Mouse (Mus musculus): Measurements from ENCODE around the gene Pbx2.
A peak's percentile ranks its signal among the peaks of the same experiment; 100 is the strongest.

The Pbx2 gene

GRCm38 (mm10) chr17:34583397-34583796 lies 7.7 kb upstream of the Pbx2 start:
- DNase-seq = no peak

DNA sequence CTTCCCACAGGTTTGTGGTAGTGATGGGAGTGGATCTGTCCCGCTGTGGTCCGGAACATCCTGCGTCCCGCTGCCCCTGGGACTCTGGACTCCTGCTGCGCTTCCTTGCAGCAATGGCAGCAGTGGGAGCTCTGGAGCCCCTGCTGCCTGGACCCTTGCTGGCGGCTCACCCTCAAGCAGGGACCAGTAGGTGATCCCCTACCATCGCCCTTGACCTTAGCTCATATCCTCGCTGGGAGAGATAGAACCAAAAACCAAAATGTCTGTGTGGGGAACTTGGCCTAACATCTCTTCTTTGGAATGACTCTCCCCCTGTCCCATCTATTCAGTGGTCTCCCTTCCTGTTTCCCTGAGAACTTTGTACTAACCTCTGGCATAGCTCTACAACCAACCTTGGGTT lies 7.2 kb upstream of the Pbx2 start:
- DNase-seq = no peak

GRCm38 (mm10) chr17:34585121-34585520 lies 5.9 kb upstream of the Pbx2 start:
- DNase-seq = peak; percentile 7

DNA sequence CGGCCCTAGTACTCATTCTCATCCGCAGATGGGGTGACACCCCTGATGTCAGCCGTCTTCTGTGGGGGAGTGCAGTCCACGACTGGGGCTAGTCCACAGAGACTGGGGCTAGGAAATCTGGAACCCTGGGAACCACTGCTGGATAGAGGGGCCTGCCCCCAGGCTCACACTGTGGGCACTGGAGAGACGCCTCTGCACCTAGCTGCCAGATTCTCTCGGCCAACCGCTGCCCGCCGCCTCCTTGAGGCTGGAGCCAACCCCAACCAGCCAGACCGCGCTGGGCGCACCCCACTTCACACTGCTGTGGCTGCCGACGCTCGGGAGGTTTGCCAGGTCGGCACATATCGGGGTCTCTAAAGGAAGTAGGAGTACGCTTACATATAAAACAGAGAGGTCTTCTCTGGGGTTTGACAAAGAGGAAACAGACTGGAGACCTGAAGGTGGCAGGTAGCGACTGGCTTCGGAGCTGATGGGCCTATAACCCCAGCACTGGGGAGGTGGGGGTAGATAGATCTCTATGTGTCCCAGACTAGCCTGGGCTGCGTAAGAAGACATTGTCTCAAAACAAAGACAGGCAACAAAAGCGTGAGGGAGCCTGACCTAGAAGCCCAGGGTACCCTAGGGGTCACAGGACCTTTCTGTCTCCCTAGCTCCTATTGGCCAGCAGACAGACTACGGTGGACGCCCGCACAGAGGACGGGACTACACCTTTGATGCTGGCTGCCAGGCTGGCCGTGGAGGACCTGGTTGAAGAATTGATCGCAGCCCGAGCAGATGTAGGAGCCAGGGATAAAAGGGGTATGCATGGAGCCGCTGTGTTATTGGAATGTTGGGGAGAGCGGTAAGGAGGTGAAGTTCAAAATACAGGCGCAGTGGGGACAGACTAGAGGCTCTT lies 4.9 kb upstream of the Pbx2 start:
- no peak for DNase-seq

GRCm38 (mm10) chr17:34586796-34587422 lies 4.2 kb upstream of the Pbx2 start:
- DNase-seq = peak; percentile 81

- peak; percentile 97 for DNase-seq
Observed at GRCm38 (mm10) chr17:34587423-34587811, 3.6 kb upstream of the Pbx2 start.

DNA sequence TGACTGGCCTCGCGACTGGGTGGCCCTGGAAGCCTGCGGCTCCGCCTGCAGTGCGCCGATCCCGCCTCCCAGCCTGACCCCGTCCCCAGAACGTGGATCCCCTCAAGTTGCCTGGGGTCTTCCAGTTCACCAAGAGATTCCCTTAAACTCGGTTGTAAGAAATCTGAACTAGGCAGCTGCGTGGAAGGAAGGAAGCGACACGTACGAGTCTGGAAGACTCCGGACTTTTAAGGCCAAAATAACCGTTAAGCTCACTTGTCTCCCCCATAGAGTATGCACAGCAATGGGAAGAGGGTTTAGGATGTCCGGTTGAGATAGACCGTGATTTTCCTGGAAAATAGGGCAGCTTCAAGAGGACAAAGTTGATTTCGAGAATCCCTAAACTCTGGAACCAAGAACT lies 3.3 kb upstream of the Pbx2 start:
- no peak for DNase-seq

DNA sequence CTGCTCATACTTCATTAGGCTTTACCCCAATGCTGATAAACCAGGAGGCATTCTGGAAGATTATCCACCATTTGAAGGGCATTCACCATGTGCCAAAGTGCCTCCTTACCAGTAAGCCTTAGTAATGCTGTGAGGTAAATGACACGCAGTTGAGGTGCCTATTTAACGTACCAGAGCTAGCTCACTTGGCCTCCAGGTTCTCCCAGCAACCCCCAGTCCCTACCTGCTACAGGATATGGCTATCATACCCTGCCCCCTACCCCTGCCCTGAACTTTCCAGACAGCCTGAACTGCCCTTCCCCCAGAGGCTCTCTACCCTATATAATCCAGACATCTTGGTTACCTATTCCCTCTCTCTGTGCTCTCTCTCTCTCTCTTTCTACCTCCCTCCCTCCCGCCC lies 2.3 kb upstream of the Pbx2 start:
- peak; percentile 20 for DNase-seq

DNA sequence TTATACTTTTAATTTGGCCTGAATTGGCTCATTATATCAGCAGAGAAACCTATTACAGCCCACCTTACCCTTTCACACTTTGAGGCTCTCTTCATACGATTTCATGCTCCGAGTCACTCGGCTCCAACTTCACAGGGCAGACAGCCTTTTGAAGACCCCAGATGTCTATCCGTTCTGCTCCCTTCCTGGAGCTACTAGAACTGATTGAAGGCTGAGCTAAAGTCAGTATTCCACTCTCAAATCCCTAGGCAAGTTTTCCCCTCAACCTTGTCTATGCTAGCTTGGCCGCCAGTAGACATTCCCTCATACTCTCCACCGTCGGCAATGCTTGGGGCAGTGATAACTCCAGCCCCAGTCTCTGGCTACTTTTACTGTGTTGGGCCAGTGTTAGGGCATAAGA lies 1.9 kb upstream of the Pbx2 start:
- DNase-seq = no peak

DNA sequence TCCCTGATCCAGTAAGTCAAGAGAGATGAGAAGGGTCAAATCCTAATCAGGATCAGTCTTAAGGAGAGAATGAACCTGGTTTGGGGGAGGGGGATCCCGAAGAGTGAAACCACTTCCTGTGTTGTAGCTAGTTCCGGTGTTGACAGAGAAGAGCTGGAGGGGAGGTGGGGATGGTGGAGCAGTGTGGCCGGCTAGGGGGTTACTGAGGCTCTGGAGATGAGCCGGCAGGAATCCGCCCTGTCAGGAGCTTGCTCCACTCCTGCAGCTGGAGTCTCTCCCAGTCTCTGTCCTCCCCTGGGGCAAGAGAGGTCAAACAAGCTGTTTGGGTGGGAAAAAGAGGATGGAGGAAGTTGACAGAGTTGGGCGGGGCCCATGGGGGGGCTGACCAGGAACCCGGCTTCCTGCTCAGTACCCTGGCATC lies 1.4 kb upstream of the Pbx2 start, which contains the start of gene Gpsm3:
TSS of gene Gpsm3 (plus strand) at position 126 of the 421 bp plus-strand sequence.
- DNase-seq = peak; percentile 51

- DNase-seq = peak; percentile 26
Observed at GRCm38 (mm10) chr17:34590154-34590987, 695 bp upstream of the Pbx2 start.

DNA sequence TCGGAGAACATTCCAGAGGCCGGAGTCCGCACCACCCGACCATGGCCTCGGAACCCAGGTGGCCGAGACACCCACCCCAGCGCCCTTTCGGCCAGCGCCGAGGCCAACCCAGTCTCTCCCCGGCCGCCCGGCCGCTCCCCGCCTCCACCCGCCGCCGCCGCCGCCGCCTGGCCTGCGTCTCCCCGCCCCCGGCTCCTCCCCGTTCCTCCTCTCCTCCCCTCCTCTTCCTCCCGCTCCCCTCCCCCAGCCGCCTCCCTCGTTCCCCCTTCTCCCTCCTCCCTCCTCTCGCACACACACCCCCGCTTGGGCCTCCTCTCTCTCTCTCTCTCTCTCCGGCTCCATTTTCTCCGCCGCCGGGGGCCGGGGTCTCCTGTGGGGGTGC lies 919 bp downstream of the Pbx2 start:
- peak; percentile 70 for DNase-seq

GRCm38 (mm10) chr17:34592581-34593549 lies 1.8 kb downstream of the Pbx2 start:
- DNase-seq = peak; percentile 49

DNA sequence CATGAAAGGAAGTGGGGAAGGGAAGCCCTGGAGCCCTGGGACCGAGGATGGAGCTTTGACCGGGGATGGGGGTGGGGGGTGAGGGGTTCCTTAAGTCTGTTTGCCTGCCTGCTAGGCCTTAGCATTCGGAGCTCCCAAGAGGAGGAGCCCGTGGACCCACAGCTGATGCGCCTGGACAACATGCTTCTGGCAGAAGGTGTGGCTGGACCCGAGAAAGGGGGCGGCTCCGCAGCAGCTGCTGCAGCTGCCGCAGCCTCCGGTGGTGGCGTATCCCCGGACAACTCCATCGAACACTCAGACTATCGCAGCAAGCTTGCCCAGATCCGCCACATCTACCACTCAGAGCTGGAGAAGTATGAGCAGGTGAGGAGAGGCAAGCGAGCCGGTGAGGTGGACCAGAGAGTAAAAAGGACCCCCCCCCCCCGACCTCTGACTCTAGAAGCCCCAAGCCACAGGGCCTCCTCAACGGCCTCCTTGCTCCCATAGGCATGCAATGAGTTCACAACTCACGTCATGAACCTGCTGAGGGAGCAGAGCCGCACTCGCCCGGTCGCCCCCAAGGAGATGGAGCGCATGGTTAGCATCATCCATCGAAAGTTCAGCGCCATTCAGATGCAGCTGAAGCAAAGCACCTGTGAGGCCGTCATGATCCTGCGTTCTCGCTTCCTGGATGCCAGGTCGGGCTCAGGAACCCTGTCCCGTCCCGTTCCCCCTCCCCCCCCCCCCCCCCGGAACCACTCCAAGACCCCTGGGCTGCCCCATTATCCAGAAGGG lies 2.9 kb downstream of the Pbx2 start:
- peak; percentile 15 for DNase-seq

DNA sequence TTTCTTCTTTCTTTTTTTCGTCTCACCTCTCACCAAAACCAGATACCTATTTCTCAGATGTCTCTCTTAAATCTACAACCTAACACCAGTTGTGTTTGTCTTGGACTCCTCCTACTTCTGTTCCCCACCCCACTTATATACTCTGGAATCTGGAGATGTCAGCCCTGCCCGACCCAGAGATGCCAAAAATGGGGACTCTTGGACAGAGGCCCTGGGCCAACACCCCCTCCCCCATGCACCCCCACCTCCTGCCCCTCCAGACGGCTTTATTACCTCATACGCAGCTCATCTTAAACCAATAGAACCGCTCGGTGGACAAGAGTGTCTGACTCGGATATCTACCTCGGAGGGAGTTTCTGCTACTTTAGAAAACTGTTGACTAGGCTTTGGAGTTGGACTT lies 5.0 kb downstream of the Pbx2 start:
- no peak for DNase-seq

- DNase-seq = no peak
Observed at GRCm38 (mm10) chr17:34597566-34598095, 6.6 kb downstream of the Pbx2 start, which contains the start of gene Ager. Gene Ager (plus strand): TSS chr17:34597862.

GRCm38 (mm10) chr17:34599891-34600290 lies 8.8 kb downstream of the Pbx2 start:
- DNase-seq = peak; percentile 8

DNA sequence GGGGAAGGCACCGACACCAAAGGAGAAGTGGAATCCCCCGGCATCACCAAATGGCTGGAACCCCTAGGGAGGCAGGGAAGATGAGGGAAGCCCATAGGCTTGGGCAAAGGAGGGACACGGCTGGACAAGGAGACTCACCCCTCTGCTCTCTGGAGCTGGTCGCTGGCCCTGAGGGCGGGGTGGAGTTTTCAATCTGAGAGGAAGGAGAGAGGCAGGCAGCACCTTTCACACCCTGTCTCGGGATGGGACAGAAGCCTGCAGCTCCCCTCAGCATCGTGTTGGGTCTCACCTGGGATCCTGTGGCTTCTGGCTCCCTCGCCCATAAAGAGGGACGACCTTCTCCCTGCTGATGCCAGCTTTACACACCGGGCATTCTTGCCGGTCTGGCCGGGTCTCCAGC lies 10.7 kb downstream of the Pbx2 start:
- peak; percentile 20 for DNase-seq

GRCm38 (mm10) chr17:34603375-34604060 lies 12.5 kb downstream of the Pbx2 start, which contains the start of gene Rnf5:
Gene Rnf5 (minus strand): TSS chr17:34603690.
- DNase-seq = peak; percentile 100

DNA sequence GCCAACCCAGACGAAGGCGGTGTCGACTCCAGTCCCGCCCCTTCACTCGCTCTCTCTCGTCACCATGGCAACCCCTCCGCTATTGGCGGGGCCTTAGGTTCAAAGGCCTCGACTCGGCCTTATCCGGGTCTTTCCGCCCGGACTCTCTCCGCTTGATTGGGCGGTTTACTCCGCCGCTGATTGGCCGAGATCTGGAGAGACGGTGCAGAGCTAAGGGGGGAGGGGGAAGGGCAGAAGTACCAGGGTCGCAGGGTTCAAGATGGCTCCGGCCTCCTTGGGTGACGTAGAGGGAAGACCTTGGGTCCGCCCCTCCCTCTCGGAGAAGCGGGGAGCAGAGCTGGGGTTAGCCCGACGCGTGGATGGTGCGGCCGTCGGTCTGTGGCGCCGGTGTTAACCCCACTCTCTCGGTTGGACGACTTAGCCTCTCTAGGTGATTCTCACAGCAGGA lies 13.0 kb downstream of the Pbx2 start, which contains the start of gene Agpat1:
TSS of gene Agpat1 (plus strand) at position 202 of the 448 bp plus-strand sequence.
- peak; percentile 100 for DNase-seq
